Mouse (Mus musculus) limb, embryonic 12.5 days (tissue): Measurements from ENCODE around the gene Cdk5r1. TPM values are rescaled to one million over a fixed set of nuclear protein-coding genes. Genes with fewer than 3 reads are reported as not detected.

Experiments used
- ATAC-seq: fragments of 200-750 bp; cut with Nextera tagmentation; 2 replicates; pipeline ENCODE4 v1.8.0; 2017; ENCODE audit warnings: low read depth, moderate TSS enrichment; ENCODE audit not compliant: insufficient number of reproducible peaks, insufficient read depth, low FRiP score, low TSS enrichment
- H3K27ac ChIP-seq: fragments of 300-500 bp; sonication (generic); 2 replicates; pipeline ENCODE4 v1.5.1; 2016; ENCODE audit warnings: mild to moderate bottlenecking, moderate library complexity
- H3K27me3 ChIP-seq: fragments of 300-500 bp; sonication (generic); 2 replicates; pipeline ENCODE4 v1.6.1; 2016; ENCODE audit warnings: mild to moderate bottlenecking, moderate library complexity
- H3K36me3 ChIP-seq: fragments of 300-500 bp; sonication (generic); 2 replicates; pipeline ENCODE4 v1.6.1; 2016; ENCODE audit warnings: mild to moderate bottlenecking, moderate library complexity
- H3K4me1 ChIP-seq: fragments of 300-500 bp; sonication (generic); replicated peaks from 2 replicates; pipeline ENCODE4 v1.6.1; 2016
- H3K4me2 ChIP-seq: fragments of 300-500 bp; sonication (generic); 2 replicates; pipeline ENCODE4 v1.6.1; 2016; ENCODE audit warnings: mild to moderate bottlenecking, moderate library complexity
- H3K4me3 ChIP-seq: fragments of 300-500 bp; sonication (generic); replicated peaks from 2 replicates; pipeline ENCODE4 v1.5.1; 2016; ENCODE audit warnings: mild to moderate bottlenecking
- H3K9ac ChIP-seq: fragments of 300-500 bp; sonication (generic); replicated peaks from 2 replicates; pipeline ENCODE4 v1.6.1; 2016; ENCODE audit warnings: mild to moderate bottlenecking, moderate library complexity
- H3K9me3 ChIP-seq: fragments of 300-500 bp; sonication (generic); 2 replicates; pipeline ENCODE4 v1.6.1; 2016; ENCODE audit warnings: mild to moderate bottlenecking, moderate library complexity
- WGBS: fragments of 180-500 bp; shearing (Covaris S2); methylation state at CpG from one replicate; pipeline ENCODE4 v1.1.7; 2016; 5-methylcytosine and 5-hydroxymethylcytosine counted together
- polyA plus RNA-seq: library from polyadenylated mRNA; unstranded; fragments of >200 nt; fragmentation: Nextera tagmentation; extraction: Ambion mirVana; gene quantifications from 2 replicates; pipeline ENCODE4 v1.2.1, GENCODE M21; 2016

Gene Cdk5r1
- polyA plus RNA-seq, 1 experiment from 2014 or later = 4.8 TPM

DNA sequence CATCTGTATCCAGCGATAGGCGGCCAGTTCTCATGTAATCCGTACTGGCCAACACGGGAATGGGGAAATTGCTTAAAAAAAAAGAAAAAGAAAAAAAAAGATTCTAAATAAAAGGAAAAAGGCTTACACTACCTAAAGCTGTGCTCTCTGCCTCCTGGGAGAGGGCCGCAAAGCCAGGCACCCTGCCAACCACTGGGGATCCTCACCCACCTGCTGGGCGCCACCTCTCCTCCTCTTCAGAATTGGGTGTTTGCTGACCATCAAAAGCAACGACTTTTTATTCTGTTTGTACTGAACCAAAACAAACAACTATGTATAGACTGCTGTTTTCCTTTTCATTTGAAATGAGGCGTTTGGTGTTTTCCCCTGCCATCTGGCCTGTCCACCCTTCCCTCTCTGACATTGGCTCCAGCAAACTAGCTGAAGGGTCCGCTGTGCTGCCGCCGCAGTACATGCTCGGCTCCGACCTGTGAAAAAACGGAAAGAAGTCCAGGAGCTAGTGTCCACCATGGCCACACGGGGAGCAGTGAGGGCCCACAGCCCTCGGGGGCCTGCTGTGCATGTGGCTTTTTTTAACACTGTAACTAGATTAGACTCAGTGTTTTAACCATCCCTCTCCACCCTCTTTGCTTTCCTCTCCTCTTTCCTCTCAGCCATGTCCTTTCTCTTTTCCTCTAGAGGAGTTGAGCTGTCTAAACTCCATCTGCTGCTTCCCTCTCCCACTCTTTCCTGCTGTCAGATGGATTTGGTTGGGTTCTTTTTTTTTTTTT, 4.8 kb upstream of the Cdk5r1 start:
- Histone ChIP-seq H3K4me2 (no peak overlapping the region), H3K9ac (no peak overlapping the region), H3K36me3 (peaks cover 79% of the 10 kb centered on the region), H3K4me1 (peaks cover 6% of the 10 kb centered on the region; the same call in 1 of the 2 replicates), H3K4me3 (no peak overlapping the region), H3K9me3 (no peaks in the 10 kb centered on the region), H3K27me3 (no peaks in the 10 kb centered on the region), H3K27ac (no peak overlapping the region)
- WGBS = 83% methylated on average over 16 of the region's 16 CpGs
- no peak for ATAC-seq

DNA sequence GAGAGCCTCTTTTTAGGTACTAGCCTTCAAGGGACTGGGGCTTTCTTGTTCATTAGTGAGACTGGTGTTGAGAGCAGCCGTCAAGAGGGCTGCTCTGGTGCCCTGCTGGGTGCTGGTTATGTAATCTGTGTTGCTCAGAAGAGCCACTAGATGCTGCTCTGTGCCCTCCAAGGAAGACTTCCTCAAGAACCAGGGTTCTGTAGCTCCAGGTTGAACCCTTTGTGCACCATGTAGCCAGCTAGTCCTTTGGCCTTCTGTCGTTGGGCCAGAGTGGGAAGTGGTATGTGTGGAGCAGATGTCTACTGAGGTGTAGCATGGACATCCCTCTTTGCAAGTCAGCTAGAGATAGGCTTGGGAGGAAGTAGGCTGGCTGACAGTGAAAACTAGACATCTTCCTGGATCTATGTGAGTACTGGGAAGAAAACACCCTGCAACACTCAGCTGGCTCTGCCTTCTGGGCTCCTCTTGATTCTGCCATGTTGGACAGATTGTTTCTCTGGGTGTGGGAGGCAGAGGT, 2.6 kb upstream of the Cdk5r1 start:
- peaks cover 57% of the 10 kb centered on the region for H3K36me3 ChIP-seq
- peaks cover 14% of the 10 kb centered on the region for H3K27me3 ChIP-seq
- 67% methylated on average over 2 of the region's 2 CpGs for WGBS
- H3K4me3 ChIP-seq = no peak overlapping the region
- ATAC-seq = no peak
- H3K4me1 ChIP-seq = peaks cover 25% of the 10 kb centered on the region
- H3K4me2 ChIP-seq = no peak overlapping the region
- no peaks in the 10 kb centered on the region for H3K9me3 ChIP-seq
- H3K9ac ChIP-seq = no peak overlapping the region
- H3K27ac ChIP-seq = no peak overlapping the region

DNA sequence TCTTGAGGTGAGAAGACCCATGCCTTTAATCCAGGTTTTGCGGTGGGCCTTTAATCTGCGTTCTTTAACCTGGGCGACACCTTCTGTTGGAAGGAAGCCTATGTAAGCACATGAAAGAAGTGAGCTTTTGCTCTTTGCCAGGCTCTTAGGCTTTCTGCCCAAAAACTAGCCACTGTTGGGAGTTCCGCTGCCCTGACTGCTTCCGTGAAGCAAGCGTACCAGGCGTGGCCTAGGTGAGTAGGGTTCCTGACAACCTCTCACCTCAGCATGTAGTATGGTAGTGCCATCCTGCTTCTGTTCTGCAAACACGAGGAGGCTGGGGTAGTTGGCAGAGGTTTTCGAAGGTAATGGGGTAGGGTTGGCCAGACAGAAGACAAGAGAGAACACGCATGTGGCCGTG, 2.0 kb upstream of the Cdk5r1 start:
- Histone ChIP-seq H3K9ac (no peak overlapping the region), H3K4me3 (no peak overlapping the region), H3K36me3 (peaks cover 54% of the 10 kb centered on the region), H3K27ac (no peak overlapping the region), H3K4me1 (peaks cover 31% of the 10 kb centered on the region), H3K27me3 (peaks cover 14% of the 10 kb centered on the region), H3K4me2 (no peak overlapping the region), H3K9me3 (no peaks in the 10 kb centered on the region)
- 91% methylated on average over 11 of the region's 11 CpGs for WGBS
- no peak for ATAC-seq

DNA sequence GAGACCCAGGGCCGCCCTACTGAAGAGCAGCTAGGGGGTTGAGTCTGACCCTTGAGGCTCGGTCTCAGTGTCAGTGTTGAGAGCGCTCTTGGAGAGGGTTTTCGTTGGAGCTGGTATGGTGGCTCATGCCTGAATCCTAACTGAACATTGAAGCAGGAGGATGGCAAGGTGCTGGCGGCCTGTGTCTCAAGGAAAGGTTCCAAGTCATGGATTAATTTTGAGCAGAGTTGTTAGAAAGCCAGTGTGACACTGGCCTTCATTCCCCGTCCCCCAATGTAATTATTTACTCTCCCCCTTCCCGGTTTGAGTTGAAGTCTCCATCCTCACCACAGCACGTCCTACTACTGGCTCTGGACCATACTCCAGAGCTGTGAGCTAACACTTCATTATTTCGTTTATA, 1.3 kb upstream of the Cdk5r1 start:
- Histone ChIP-seq H3K9me3 (no peaks in the 10 kb centered on the region), H3K9ac (no peak overlapping the region), H3K4me3 (0 out of 2 replicates have a peak overlapping the region, but pooled peaks have one; percentile 70), H3K27ac (0 out of 2 replicates have a peak overlapping the region, but pooled peaks have one; percentile 75), H3K36me3 (peaks cover 50% of the 10 kb centered on the region), H3K4me1 (peaks cover 34% of the 10 kb centered on the region), H3K27me3 (peaks cover 14% of the 10 kb centered on the region), H3K4me2 (no peak overlapping the region)
- no peak for ATAC-seq
- WGBS = 82% methylated on average over 9 of the region's 9 CpGs

DNA sequence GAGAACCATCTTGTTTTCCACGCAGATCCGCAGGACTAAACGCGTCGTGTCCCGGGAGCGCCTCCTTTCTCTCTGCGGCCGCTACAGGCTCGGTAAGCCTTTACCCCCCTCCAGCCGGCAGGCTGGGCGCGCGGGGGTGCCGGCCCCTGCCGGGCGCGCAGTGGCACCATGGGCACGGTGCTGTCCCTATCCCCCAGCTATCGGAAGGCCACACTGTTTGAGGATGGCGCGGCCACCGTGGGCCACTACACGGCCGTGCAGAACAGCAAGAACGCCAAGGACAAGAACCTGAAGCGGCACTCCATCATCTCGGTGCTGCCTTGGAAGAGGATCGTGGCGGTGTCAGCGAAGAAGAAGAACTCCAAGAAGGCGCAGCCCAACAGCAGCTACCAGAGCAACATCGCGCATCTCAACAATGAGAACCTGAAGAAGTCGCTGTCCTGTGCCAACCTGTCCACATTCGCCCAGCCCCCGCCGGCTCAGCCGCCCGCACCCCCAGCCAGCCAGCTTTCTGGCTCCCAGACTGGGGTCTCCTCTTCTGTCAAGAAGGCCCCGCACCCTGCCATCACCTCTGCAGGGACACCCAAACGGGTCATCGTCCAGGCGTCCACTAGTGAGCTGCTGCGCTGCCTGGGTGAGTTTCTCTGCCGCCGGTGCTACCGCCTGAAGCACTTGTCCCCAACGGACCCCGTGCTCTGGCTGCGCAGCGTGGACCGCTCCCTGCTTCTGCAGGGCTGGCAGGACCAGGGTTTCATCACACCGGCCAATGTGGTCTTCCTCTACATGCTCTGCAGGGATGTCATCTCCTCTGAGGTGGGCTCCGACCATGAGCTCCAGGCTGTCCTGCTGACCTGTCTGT, 747 bp downstream of the Cdk5r1 start:
- peaks cover 34% of the 10 kb centered on the region for H3K4me1 ChIP-seq
- H3K27ac ChIP-seq = peak overlapping the region; percentile 81
- H3K9ac ChIP-seq = peak overlapping the region; percentile 71
- peaks cover 33% of the 10 kb centered on the region for H3K36me3 ChIP-seq
- peaks cover 14% of the 10 kb centered on the region for H3K27me3 ChIP-seq
- H3K9me3 ChIP-seq = no peaks in the 10 kb centered on the region
- WGBS = 14% methylated on average over 53 of the region's 55 CpGs
- H3K4me2 ChIP-seq = peak overlapping the region; percentile 95
- peak overlapping the region; percentile 70 for H3K4me3 ChIP-seq
- ATAC-seq = peak; percentile 29; the same call in 1 of the 2 replicates

DNA sequence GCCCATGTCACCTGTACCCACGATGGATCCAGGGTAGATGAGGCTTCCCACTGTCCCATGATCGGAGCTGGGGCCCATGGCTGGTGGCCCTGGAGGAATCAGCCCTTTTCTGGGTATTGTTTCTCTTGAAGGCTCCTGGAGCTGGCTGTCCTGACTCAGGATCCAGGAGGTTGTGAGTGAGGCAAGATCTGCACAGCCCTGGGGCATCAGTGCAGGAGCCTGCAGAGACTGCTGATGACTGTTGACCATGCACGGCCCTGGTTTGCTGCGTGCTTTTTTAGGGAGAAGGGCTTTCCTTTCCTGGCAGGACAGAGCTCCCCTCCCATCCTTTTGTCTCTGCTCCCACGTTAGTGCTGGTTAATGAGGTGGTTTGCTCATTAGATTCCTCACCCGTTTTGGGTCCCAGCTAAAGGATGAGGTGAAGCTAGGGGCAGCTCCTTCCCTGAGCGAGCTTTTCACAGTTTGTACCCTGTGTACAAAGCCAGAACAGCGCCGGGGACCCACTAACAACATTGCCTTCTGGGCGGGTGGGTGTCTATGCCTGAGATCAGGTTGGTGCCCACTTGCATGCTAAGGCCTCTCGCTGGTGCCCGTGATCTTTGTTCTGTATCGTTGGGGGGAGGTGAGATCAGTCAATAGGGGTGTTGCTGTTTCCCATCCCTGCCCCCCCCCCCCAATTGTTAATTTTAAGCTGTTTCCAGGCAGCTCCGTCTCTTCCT, 2.0 kb downstream of the Cdk5r1 start:
- peaks cover 14% of the 10 kb centered on the region for H3K27me3 ChIP-seq
- H3K4me2 ChIP-seq = peak overlapping the region; percentile 95
- H3K36me3 ChIP-seq = peaks cover 20% of the 10 kb centered on the region; the same call in 1 of the 2 replicates
- H3K9me3 ChIP-seq = no peaks in the 10 kb centered on the region
- peaks cover 34% of the 10 kb centered on the region for H3K4me1 ChIP-seq
- peak overlapping the region; percentile 18; the same call in 1 of the 2 replicates for H3K9ac ChIP-seq
- ATAC-seq = no peak
- H3K4me3 ChIP-seq = peak overlapping the region; percentile 70
- no peak overlapping the region for H3K27ac ChIP-seq
- 75% methylated on average over 14 of the region's 14 CpGs for WGBS

DNA sequence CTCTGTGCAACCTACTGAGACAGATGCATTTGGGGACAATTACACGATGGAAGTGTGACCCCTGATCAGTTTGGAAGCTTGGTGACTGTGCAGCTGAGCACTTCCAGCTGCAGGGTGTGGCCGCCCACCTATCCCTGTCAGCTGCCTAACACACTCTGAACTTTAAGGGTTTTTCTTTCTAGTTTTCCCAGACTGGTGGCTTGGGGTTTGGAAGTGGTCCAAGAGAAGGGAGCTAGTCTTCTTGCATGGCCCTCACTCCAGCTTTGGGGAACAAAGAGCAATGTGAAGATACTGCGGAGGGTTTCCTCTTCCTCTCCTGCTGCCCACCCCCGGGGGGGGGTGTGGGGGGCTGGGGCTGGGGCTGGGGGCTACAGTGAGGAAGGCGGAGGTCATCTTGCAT, 2.6 kb downstream of the Cdk5r1 start:
- H3K9me3 ChIP-seq = no peaks in the 10 kb centered on the region
- H3K9ac ChIP-seq = no peak overlapping the region
- 62% methylated on average over 5 of the region's 5 CpGs for WGBS
- peaks cover 40% of the 10 kb centered on the region for H3K4me1 ChIP-seq
- H3K36me3 ChIP-seq = peaks cover 14% of the 10 kb centered on the region; the same call in 1 of the 2 replicates
- peak overlapping the region; percentile 95 for H3K4me2 ChIP-seq
- ATAC-seq = no peak
- H3K27ac ChIP-seq = no peak overlapping the region
- H3K4me3 ChIP-seq = peak overlapping the region; percentile 70
- H3K27me3 ChIP-seq = peaks cover 14% of the 10 kb centered on the region

DNA sequence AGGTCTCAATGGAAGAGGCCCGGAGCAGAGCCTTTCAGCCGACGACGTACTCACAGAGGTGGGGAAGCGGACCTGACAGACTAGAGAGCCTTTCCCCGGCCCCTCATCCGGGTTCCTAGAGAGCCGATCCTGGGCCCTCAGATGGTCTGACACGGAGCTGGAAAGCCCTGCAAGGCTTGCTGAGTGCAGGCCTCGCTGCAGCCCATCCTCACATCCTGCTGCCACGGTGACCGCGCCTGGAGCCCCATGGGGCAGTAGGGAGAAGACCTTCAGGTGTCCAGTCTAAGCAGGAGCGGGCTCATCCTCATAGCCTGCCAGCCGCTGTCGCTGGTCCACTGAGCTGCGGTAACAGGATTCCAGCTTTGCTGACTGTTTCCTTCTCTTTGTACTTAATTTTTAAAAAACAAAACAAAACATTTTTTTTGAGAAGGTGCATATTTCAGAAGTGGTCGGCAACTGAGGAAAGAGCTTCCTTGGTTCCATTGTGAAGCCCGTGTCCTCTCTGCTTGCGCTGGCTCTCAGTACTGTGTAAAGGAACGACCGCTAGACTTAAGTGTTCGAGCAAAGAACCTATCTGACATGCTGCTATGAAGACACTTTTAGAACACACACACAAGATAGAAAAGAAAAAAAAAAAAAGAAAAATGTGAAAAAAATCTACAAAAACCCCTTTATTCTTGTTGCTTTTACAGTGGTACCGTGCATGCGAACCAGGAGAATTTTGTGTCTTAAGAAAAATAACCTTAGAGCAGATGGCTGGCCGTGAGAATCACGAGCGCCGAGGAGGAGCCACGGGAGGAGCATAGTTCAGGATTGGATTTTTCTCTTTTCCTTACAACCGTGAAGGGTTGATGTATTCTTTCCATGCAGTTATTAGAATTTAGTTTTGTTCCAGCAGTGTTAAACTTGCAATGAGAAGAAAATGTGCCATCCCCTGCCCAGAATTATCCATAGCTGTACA, 3.4 kb downstream of the Cdk5r1 start:
- no peaks in the 10 kb centered on the region for H3K9me3 ChIP-seq
- ATAC-seq = no peak
- 86% methylated on average over 31 of the region's 31 CpGs for WGBS
- peaks cover 42% of the 10 kb centered on the region for H3K4me1 ChIP-seq
- H3K9ac ChIP-seq = no peak overlapping the region
- H3K36me3 ChIP-seq = peaks cover 7% of the 10 kb centered on the region; the same call in 1 of the 2 replicates
- H3K4me2 ChIP-seq = peak overlapping the region; percentile 95
- peak overlapping the region; percentile 70 for H3K4me3 ChIP-seq
- H3K27ac ChIP-seq = no peak overlapping the region
- H3K27me3 ChIP-seq = peaks cover 14% of the 10 kb centered on the region

DNA sequence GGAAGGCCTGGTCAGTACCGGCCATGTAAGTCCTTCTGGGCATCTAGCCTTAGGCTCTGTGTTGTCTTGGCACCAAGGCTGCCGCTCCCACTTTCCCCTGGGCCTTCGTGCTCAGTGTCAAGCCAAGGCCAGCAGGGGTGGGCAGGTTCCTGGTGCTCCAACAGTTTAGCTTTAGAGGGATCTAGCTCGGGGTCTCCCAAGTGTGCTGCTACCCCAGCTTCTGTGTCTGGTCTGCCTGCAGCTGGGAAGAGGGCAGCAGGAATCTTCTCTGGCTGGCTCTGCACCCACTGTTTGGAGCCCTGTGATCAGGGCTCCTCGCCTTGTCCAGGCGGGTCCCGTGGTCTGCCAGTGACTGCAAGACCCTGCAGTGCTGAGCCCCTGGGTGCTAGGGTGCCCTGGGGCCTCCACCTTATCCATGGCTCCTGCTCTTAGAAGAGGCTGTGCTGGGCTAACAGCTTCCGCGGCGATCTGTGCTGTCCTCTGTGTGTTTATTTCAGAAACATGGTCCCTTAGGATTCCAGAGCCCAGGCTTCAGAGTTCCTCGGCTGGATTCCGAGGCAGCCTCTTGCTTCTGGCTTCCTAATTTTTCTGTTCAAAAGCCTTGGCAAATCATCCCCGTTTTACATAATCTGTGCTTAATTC, 4.7 kb downstream of the Cdk5r1 start:
- Histone ChIP-seq H3K9ac (no peak overlapping the region), H3K36me3 (peaks cover 6% of the 10 kb centered on the region; the same call in 1 of the 2 replicates), H3K4me2 (0 out of 2 replicates have a peak overlapping the region, but pooled peaks have one; percentile 10), H3K27me3 (peaks cover 14% of the 10 kb centered on the region), H3K9me3 (no peaks in the 10 kb centered on the region), H3K27ac (no peak overlapping the region), H3K4me1 (peaks cover 37% of the 10 kb centered on the region), H3K4me3 (no peak overlapping the region; the same call in 1 of the 2 replicates)
- WGBS = 79% methylated on average over 13 of the region's 13 CpGs
- no peak for ATAC-seq
